Mouse (Mus musculus) limb, embryonic 11.5 days (tissue): ENCODE data around the gene Yod1. TPM values are rescaled to one million over a fixed set of nuclear protein-coding genes. Genes with fewer than 3 reads are reported as not detected.

ENCODE experiments used
- ATAC-seq: fragments of 200-750 bp; cut with Nextera tagmentation; 2 replicates; pipeline ENCODE4 v1.8.0; 2017; ENCODE audit warnings: low read depth; ENCODE audit not compliant: insufficient number of reproducible peaks, low FRiP score, low TSS enrichment
- DNase-seq: peaks from one replicate; pipeline ENCODE4 v3.0.0-alpha.2; 2015; ENCODE audit warnings: low spot score
- H3K27ac ChIP-seq: fragments of 300-500 bp; sonication (generic); replicated peaks from 2 replicates; pipeline ENCODE4 v1.5.1; 2014; ENCODE audit warnings: low read depth, mild to moderate bottlenecking, low read length
- H3K27me3 ChIP-seq: fragments of 300-500 bp; sonication (generic); 2 replicates; pipeline ENCODE4 v1.6.1; 2014; ENCODE audit warnings: mild to moderate bottlenecking, low read length, mixed read lengths; ENCODE audit not compliant: control insufficient read depth, insufficient read depth
- H3K36me3 ChIP-seq: fragments of 300-500 bp; sonication (generic); 2 replicates; pipeline ENCODE4 v1.6.1; 2014; ENCODE audit warnings: mild to moderate bottlenecking, low read length, moderate library complexity, mixed read lengths; ENCODE audit not compliant: control insufficient read depth, insufficient read depth
- H3K4me1 ChIP-seq: fragments of 300-500 bp; sonication (generic); 2 replicates; pipeline ENCODE4 v1.6.1; 2014; ENCODE audit warnings: low read length, mixed read lengths; ENCODE audit not compliant: control insufficient read depth, insufficient read depth
- H3K4me2 ChIP-seq: fragments of 300-500 bp; sonication (generic); 2 replicates; pipeline ENCODE4 v1.6.1; 2014; ENCODE audit warnings: low read depth, mild to moderate bottlenecking, moderate library complexity; ENCODE audit not compliant: severe bottlenecking
- H3K4me3 ChIP-seq: fragments of 300-500 bp; sonication (generic); 2 replicates; pipeline ENCODE4 v1.5.1; 2014; ENCODE audit warnings: low read depth, low read length
- H3K9ac ChIP-seq: fragments of 300-500 bp; sonication (generic); 2 replicates; pipeline ENCODE4 v1.6.1; 2014; ENCODE audit warnings: mild to moderate bottlenecking, low read length
- H3K9me3 ChIP-seq: fragments of 300-500 bp; sonication (generic); 2 replicates; pipeline ENCODE4 v1.6.1; 2016; ENCODE audit warnings: low read length; ENCODE audit not compliant: control insufficient read depth
- WGBS: fragments of 180-500 bp; shearing (Covaris S2); extraction: QIAGEN DNeasy Blood & Tissue Kit; methylation state at CpG from one replicate; pipeline ENCODE4 v1.1.7; 2014; 5-methylcytosine and 5-hydroxymethylcytosine counted together
- polyA plus RNA-seq: library from polyadenylated mRNA; unstranded; fragments of >200 nt; fragmentation: Nextera tagmentation; extraction: Ambion mirVana; gene quantifications from 2 replicates; pipeline ENCODE4 v1.2.1, GENCODE M21; 2014

The Yod1 gene
- polyA plus RNA-seq, 1 experiment from 2014 or later, result 5.9 TPM

DNA sequence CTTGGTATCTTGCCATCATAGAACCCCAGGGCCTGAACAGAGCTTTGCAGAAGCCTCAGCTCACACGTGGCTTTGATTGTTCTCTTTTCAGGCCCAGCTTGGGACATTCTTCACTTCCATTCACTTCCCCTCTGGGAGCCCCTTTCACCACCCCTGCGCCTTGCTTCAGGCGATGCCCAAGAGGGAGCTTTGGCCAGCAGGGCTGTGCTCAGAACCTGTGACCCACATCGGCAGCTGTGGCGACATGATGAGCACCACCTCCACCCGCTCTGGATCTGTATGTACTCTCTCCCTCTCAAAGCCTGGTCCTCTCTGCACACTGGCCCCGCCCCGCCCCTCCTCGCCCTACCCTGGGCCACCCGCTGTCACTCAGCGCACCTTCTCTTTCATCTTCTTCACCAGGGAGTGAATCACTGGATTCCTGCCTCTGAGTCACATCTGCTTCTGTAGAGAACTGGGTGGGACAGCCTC lies 20.3 kb downstream of the Yod1 start:
- no peak for ATAC-seq
- WGBS, result 33% methylated on average over 11 of the region's 11 CpGs

GRCm38 (mm10) chr1:130737916-130738315 lies 20.8 kb downstream of the Yod1 start:
- H3K4me2 ChIP-seq, result no peak overlapping the region
- no peak for ATAC-seq
- no peaks in the 10 kb centered on the region for H3K27me3 ChIP-seq

More for the DNA sequence above, 20.3 kb downstream of the Yod1 start:
- H3K27ac ChIP-seq, result no peak overlapping the region
- no peaks in the 10 kb centered on the region for H3K27me3 ChIP-seq
- DNase-seq, result no peak
- H3K9me3 ChIP-seq, result no peaks in the 10 kb centered on the region
- no peak overlapping the region for H3K4me2 ChIP-seq
- H3K4me3 ChIP-seq, result no peak overlapping the region
- no peak overlapping the region for H3K9ac ChIP-seq
- no peaks in the 10 kb centered on the region for H3K36me3 ChIP-seq
- H3K4me1 ChIP-seq, result no peaks in the 10 kb centered on the region

GRCm38 (mm10) chr1:130738551-130739106 lies 21.5 kb downstream of the Yod1 start:
- ATAC-seq (no peak), DNase-seq (no peak)
- Histone ChIP-seq H3K9ac (no peak overlapping the region), H3K36me3 (no peaks in the 10 kb centered on the region), H3K27me3 (no peaks in the 10 kb centered on the region), H3K4me3 (no peak overlapping the region), H3K27ac (no peak overlapping the region), H3K9me3 (no peaks in the 10 kb centered on the region), H3K4me2 (no peak overlapping the region), H3K4me1 (no peaks in the 10 kb centered on the region)
- WGBS, result 64% methylated on average over 3 of the region's 3 CpGs

More at GRCm38 (mm10) chr1:130737916-130738315, 20.8 kb downstream of the Yod1 start:
- WGBS, result 88% methylated on average over 7 of the region's 7 CpGs
- H3K4me3 ChIP-seq, result no peak overlapping the region
- H3K36me3 ChIP-seq, result no peaks in the 10 kb centered on the region
- H3K9me3 ChIP-seq, result no peaks in the 10 kb centered on the region
- DNase-seq, result no peak
- H3K4me1 ChIP-seq, result no peaks in the 10 kb centered on the region
- H3K9ac ChIP-seq, result no peak overlapping the region
- H3K27ac ChIP-seq, result no peak overlapping the region

DNA sequence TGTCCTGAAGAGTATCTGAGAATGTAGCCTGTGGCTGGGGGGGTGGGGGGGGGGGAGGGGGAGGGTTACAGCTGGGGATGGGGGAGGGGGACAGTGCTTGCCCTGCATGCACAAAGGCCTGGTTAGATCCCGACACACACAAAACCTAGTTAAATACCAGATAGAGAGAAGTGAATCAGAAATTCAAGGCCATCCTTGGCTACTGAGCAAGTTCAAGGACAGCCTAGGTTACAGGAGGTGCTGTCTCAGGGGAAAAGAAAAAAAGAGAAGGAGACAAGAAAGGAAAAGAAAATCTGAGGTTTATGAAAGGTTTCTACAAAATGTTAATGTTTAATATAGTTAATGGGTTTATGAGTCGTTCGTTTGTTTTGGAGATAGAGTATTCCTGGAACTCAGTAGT lies 22.5 kb downstream of the Yod1 start:
- no peaks in the 10 kb centered on the region for H3K9me3 ChIP-seq
- no peaks in the 10 kb centered on the region for H3K27me3 ChIP-seq
- ATAC-seq (no peak), DNase-seq (no peak)
- H3K36me3 ChIP-seq, result no peaks in the 10 kb centered on the region
- H3K4me2 ChIP-seq, result no peak overlapping the region
- no peak overlapping the region for H3K4me3 ChIP-seq
- H3K27ac ChIP-seq, result no peak overlapping the region
- H3K4me1 ChIP-seq, result no peaks in the 10 kb centered on the region
- no peak overlapping the region for H3K9ac ChIP-seq
- WGBS, result 75% methylated on average over 3 of the region's 3 CpGs

- ATAC-seq (no peak), DNase-seq (no peak)
- H3K27ac ChIP-seq, result no peak overlapping the region
- WGBS, result 68% methylated on average over 4 of the region's 4 CpGs
- H3K27me3 ChIP-seq, result no peaks in the 10 kb centered on the region
- H3K4me2 ChIP-seq, result no peak overlapping the region
- no peaks in the 10 kb centered on the region for H3K9me3 ChIP-seq
- no peak overlapping the region for H3K4me3 ChIP-seq
- H3K36me3 ChIP-seq, result no peaks in the 10 kb centered on the region
- H3K9ac ChIP-seq, result no peak overlapping the region
- H3K4me1 ChIP-seq, result no peaks in the 10 kb centered on the region
Measured at GRCm38 (mm10) chr1:130740227-130740648, 23.1 kb downstream of the Yod1 start.

DNA sequence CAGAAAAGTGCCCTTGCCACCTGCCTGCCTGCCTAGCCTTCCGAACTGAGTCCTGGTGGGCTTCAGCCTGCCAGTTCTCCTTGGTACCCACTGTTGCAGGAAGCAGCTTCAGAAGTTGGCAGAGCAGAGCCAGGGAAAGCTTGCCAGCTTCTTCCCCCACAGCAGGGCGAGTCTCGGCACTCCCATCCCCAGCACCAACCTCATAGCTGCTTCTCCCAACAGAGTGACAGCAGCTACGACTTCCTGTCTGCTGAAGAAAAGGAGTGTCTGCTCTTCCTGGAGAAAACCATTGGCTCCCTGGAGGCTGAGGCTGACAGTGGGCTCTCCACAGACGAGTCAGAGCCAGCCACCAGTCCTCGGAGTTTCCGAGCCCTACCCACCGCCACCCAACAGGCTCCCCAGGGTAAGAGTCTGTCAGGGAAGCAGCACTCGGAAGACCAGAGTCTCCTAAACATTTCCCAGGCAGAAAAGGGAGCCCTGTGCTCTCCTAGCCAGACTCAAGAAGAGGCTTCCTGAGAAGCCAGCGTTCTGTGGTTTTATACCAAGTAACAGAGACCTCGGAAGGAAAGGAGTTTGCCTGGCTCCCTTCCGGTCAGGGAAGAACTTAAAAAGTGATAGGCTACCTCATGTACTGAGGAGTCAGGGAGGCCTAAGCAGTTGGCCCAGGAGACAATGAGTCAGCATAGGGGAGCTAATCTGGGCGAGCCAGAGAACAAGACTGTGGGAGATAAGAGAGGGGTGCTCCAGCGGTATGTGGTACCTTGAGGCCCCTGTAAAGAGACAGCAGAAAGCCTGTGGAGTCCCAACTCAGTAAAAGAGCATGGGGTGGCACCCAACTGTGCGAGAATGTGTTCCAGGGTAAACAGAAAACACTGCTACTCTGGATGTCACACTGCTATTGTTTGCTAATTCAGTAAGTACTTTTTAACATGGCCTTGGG lies 23.9 kb downstream of the Yod1 start:
- Histone ChIP-seq H3K9me3 (no peaks in the 10 kb centered on the region), H3K36me3 (no peaks in the 10 kb centered on the region), H3K27ac (no peak overlapping the region), H3K4me2 (no peak overlapping the region), H3K27me3 (no peaks in the 10 kb centered on the region), H3K4me1 (no peaks in the 10 kb centered on the region), H3K9ac (no peak overlapping the region), H3K4me3 (no peak overlapping the region)
- 66% methylated on average over 15 of the region's 15 CpGs for WGBS
- ATAC-seq (no peak), DNase-seq (no peak)

DNA sequence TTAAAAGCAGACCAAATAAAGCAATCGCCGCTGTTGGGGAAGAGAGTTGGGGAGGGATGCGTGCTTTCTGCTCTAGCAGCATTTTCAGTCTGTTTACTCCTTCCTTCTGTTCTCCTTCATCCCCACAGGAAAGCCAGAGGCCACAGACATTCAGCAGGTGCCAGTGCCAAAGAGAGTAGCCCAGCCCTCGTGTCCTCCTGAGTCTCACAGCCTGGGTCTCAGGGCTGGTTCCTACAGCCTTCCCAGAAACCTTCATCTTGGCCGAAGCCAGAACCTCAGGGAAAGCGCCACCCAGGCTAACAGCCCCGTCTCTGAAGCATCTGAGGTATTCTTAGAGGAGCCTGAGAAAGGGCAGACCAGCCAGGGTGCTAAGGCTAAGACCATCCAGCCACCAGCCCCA lies 25.1 kb downstream of the Yod1 start:
- no peak overlapping the region for H3K9ac ChIP-seq
- WGBS, result 89% methylated on average over 7 of the region's 7 CpGs
- H3K27ac ChIP-seq, result no peak overlapping the region
- no peaks in the 10 kb centered on the region for H3K36me3 ChIP-seq
- no peaks in the 10 kb centered on the region for H3K4me1 ChIP-seq
- DNase-seq, result no peak
- no peaks in the 10 kb centered on the region for H3K27me3 ChIP-seq
- ATAC-seq, result no peak
- no peak overlapping the region for H3K4me2 ChIP-seq
- no peaks in the 10 kb centered on the region for H3K9me3 ChIP-seq
- no peak overlapping the region for H3K4me3 ChIP-seq

DNA sequence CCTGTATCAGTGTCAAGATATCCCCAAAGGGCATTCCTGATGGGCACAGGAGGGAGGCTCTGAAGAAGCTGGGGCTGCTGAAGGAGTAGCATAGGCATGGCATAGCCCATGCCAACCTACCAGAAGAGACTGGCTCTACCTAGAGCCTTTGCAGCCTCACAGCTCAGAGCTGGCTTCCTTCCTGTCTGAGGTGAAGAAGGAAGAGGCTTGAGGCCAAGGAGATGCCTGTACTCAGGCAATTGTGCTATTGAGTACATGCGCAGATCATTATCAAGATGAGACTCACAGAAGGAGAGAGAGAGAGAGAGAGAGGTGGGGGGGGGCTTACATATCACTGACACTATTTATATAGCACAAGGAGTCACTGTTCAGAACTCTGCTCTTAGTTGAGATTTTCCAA lies 26.6 kb downstream of the Yod1 start:
- Histone ChIP-seq H3K27me3 (no peaks in the 10 kb centered on the region), H3K4me1 (no peaks in the 10 kb centered on the region), H3K4me2 (no peak overlapping the region), H3K27ac (no peak overlapping the region), H3K4me3 (no peak overlapping the region), H3K9me3 (no peaks in the 10 kb centered on the region), H3K9ac (no peak overlapping the region), H3K36me3 (no peaks in the 10 kb centered on the region)
- WGBS, result 90% methylated on average over 1 of the region's 1 CpGs
- no peak for ATAC-seq
- no peak for DNase-seq
